Mouse (Mus musculus): ENCODE measurements around the gene Usp47. TPM values are rescaled to one million over a fixed set of nuclear protein-coding genes. Genes with fewer than 3 reads are reported as not detected.

Usp47 gene
- total and polyA plus RNA-seq, 2 experiments from 2014 or later: 44.9 to 55.7 TPM

DNA sequence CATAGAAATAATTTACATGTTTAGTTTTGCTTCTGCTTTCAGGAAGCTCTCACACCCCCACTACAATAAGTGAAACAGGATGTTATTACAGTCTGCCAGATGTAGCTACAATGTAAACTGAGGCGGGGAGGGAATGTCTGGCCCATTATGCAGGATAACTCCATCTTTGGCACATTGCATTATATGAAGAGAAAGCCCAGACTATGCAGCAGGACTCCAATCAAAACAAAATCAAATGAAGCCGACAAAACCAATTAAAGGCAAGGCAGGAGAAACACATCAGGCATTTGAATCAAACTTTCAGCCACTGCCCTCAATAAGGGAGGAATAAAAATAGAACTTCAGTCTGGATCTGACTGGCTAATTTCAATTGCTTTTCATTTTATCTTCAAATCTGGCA, 25.9 kb upstream of the Usp47 start:
- WGBS: 74% methylated on average over 2 of the region's 2 CpGs

DNA sequence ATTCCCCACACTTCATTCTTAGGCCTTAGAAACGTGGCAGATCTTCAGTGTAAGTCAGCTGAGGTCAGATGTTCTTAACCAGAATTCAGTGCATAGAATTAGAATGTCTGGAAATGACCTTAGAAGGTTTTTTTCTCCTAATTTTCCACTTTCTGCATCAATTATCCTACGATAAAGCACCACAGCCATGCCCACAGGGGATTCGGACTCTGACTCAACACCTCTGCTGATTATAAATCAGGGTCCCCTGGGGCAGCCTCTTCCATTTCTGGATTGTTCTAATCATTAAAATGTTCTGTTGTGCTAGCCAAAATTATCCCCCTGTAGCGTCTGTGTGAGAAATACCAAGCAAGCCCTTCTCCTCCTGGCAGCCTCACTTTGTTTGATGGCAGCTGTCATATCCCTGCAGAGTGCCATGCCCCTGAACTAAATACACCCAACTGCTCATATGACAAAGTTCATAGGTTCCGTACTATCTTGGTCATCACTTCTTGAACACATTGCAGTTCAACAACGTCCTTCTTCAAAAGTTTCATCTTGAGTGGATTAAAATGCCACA, 24.8 kb upstream of the Usp47 start:
- WGBS: 46% methylated on average over 6 of the region's 6 CpGs
- no peak overlapping the region for H3K4me3 ChIP-seq (ENCODE audit: low read length)
- ATAC-seq (no peak), DNase-seq (ENCODE audit: low spot score) (no peak)
- no peak for TF ChIP-seq CTCF (IDR thresholded peaks at IDR 0.05; ENCODE audit: low read depth)
- H3K27me3 ChIP-seq (ENCODE audit: insufficient read depth, low read length): no peaks in the 10 kb centered on the region
- H3K9ac ChIP-seq (replicated peaks; ENCODE audit: low read length): no peak overlapping the region
- H3K4me2 ChIP-seq (ENCODE audit: low read depth, low read length): no peak overlapping the region
- no peak overlapping the region for H3K27ac ChIP-seq
- H3K4me1 ChIP-seq (ENCODE audit: insufficient read depth, low read length): no peaks in the 10 kb centered on the region
- no peaks in the 10 kb centered on the region for H3K36me3 ChIP-seq (ENCODE audit: insufficient read depth, low read length)
- H3K9me3 ChIP-seq (ENCODE audit: low read length): 0 out of 2 replicates have a peak, but pooled peaks cover 2% of the 10 kb centered on the region

More for the DNA sequence above, 25.9 kb upstream of the Usp47 start:
- Histone ChIP-seq H3K9ac (replicated peaks; ENCODE audit: low read length) (no peak overlapping the region), H3K36me3 (ENCODE audit: insufficient read depth, low read length) (no peaks in the 10 kb centered on the region), H3K4me2 (ENCODE audit: low read depth, low read length) (no peak overlapping the region), H3K4me1 (ENCODE audit: insufficient read depth, low read length) (no peaks in the 10 kb centered on the region), H3K27ac (no peak overlapping the region), H3K9me3 (ENCODE audit: low read length) (0 out of 2 replicates have a peak, but pooled peaks cover 2% of the 10 kb centered on the region), H3K27me3 (ENCODE audit: insufficient read depth, low read length) (no peaks in the 10 kb centered on the region), H3K4me3 (ENCODE audit: low read length) (no peak overlapping the region)
- no peak for TF ChIP-seq CTCF (IDR thresholded peaks at IDR 0.05; ENCODE audit: low read depth)
- no peak for ATAC-seq
- no peak for DNase-seq (ENCODE audit: low spot score)

- Histone ChIP-seq H3K9ac (replicated peaks; ENCODE audit: low read length) (no peak overlapping the region), H3K27me3 (ENCODE audit: insufficient read depth, low read length) (no peaks in the 10 kb centered on the region), H3K27ac (no peak overlapping the region), H3K36me3 (ENCODE audit: insufficient read depth, low read length) (no peaks in the 10 kb centered on the region), H3K9me3 (ENCODE audit: low read length) (0 out of 2 replicates have a peak, but pooled peaks cover 2% of the 10 kb centered on the region), H3K4me3 (ENCODE audit: low read length) (no peak overlapping the region), H3K4me2 (ENCODE audit: low read depth, low read length) (no peak overlapping the region), H3K4me1 (ENCODE audit: insufficient read depth, low read length) (no peaks in the 10 kb centered on the region)
- ATAC-seq (no peak), DNase-seq (ENCODE audit: low spot score) (no peak)
- TF ChIP-seq CTCF (IDR thresholded peaks at IDR 0.05; ENCODE audit: low read depth): no peak
These were observed 23.9 kb upstream of the Usp47 start for GRCm38 (mm10) chr7:111999376-111999775.

- H3K4me2 ChIP-seq (ENCODE audit: low read depth, low read length): no peak overlapping the region
- H3K27me3 ChIP-seq (ENCODE audit: insufficient read depth, low read length): no peaks in the 10 kb centered on the region
- no peak overlapping the region for H3K9ac ChIP-seq (replicated peaks; ENCODE audit: low read length)
- no peaks in the 10 kb centered on the region for H3K4me1 ChIP-seq (ENCODE audit: insufficient read depth, low read length)
- H3K9me3 ChIP-seq (ENCODE audit: low read length): 0 out of 2 replicates have a peak, but pooled peaks cover 2% of the 10 kb centered on the region
- WGBS: 93% methylated on average over 1 of the region's 1 CpGs
- ATAC-seq (no peak), DNase-seq (ENCODE audit: low spot score) (no peak)
- no peak overlapping the region for H3K27ac ChIP-seq
- no peak overlapping the region for H3K4me3 ChIP-seq (ENCODE audit: low read length)
- TF ChIP-seq CTCF (IDR thresholded peaks at IDR 0.05; ENCODE audit: low read depth): no peak
- no peaks in the 10 kb centered on the region for H3K36me3 ChIP-seq (ENCODE audit: insufficient read depth, low read length)
These were observed 23.1 kb upstream of the Usp47 start for GRCm38 (mm10) chr7:112000166-112000565.

DNA sequence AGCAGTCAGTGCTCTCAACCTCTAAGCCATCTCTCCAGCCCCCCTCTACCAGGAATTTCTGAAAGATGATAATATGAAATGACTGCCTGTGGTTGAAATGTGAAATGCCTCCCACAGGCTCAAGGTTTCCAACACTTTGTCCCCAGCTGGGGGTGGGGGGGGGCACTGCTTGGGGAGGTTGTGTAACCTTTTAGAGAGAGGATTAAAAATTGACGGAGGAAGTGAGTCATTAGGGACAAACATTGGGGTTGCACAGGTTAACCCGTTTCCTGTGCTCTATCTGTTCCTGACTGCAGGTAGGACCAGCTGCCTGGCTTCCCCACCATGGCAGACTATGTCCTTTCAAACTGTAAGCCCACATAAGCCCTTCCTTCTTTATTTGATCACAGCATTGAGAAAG, 12.8 kb upstream of the Usp47 start:
- 84% methylated on average over 2 of the region's 2 CpGs for WGBS
- H3K36me3 ChIP-seq (ENCODE audit: insufficient read depth, low read length): no peaks in the 10 kb centered on the region
- no peak overlapping the region for H3K9ac ChIP-seq (replicated peaks; ENCODE audit: low read length)

DNA sequence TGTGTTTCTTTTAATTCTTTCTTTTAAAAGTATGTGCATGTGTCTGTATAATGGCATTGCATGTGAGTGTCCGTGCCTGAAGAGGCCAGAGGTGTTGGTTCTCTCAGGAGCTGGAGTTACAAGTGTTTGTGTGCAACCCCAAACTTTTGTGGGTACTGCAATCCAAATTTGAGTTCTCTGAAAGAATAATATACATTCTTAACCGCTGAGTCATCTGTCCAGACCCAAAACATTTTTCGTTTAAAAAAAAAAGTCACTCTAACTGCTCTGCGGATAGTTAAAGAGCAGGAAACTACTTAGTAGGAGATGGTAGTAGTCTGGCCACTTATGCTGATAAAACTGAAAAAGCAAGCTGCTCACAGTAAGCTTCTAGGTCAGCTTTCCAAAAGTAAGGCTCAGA, 12.3 kb upstream of the Usp47 start:
- no peak for TF ChIP-seq CTCF (IDR thresholded peaks at IDR 0.05; ENCODE audit: low read depth)
- Histone ChIP-seq H3K4me3 (ENCODE audit: low read length) (no peak overlapping the region), H3K27ac (no peak overlapping the region), H3K36me3 (ENCODE audit: insufficient read depth, low read length) (no peaks in the 10 kb centered on the region), H3K4me1 (ENCODE audit: insufficient read depth, low read length) (no peaks in the 10 kb centered on the region), H3K9me3 (ENCODE audit: low read length) (no peaks in the 10 kb centered on the region), H3K9ac (replicated peaks; ENCODE audit: low read length) (no peak overlapping the region), H3K27me3 (ENCODE audit: insufficient read depth, low read length) (no peaks in the 10 kb centered on the region), H3K4me2 (ENCODE audit: low read depth, low read length) (no peak overlapping the region)
- 75% methylated on average over 4 of the region's 4 CpGs for WGBS
- DNase-seq (ENCODE audit: low spot score) (no peak), ATAC-seq (no peak)

More for the DNA sequence above, 12.8 kb upstream of the Usp47 start:
- H3K27me3 ChIP-seq (ENCODE audit: insufficient read depth, low read length): no peaks in the 10 kb centered on the region
- no peaks in the 10 kb centered on the region for H3K4me1 ChIP-seq (ENCODE audit: insufficient read depth, low read length)
- H3K27ac ChIP-seq: no peak overlapping the region
- H3K4me3 ChIP-seq (ENCODE audit: low read length): no peak overlapping the region
- H3K9me3 ChIP-seq (ENCODE audit: low read length): no peaks in the 10 kb centered on the region
- no peak for TF ChIP-seq CTCF (IDR thresholded peaks at IDR 0.05; ENCODE audit: low read depth)
- H3K4me2 ChIP-seq (ENCODE audit: low read depth, low read length): no peak overlapping the region
- DNase-seq (ENCODE audit: low spot score): no peak
- no peak for ATAC-seq

- no peak overlapping the region for H3K9ac ChIP-seq (replicated peaks; ENCODE audit: low read length)
- TF ChIP-seq CTCF (IDR thresholded peaks at IDR 0.05; ENCODE audit: low read depth): no peak
- H3K27ac ChIP-seq: no peak overlapping the region
These were observed 11.2 kb upstream of the Usp47 start for GRCm38 (mm10) chr7:112012102-112012501.

More at GRCm38 (mm10) chr7:112012102-112012501, 11.2 kb upstream of the Usp47 start:
- Histone ChIP-seq H3K27me3 (ENCODE audit: insufficient read depth, low read length) (no peaks in the 10 kb centered on the region), H3K36me3 (ENCODE audit: insufficient read depth, low read length) (no peaks in the 10 kb centered on the region), H3K4me3 (ENCODE audit: low read length) (no peak overlapping the region), H3K4me2 (ENCODE audit: low read depth, low read length) (no peak overlapping the region), H3K9me3 (ENCODE audit: low read length) (no peaks in the 10 kb centered on the region), H3K4me1 (ENCODE audit: insufficient read depth, low read length) (no peaks in the 10 kb centered on the region)
- peak; percentile 68 for ATAC-seq
- peak; percentile 72 for DNase-seq (ENCODE audit: low spot score)
- 41% methylated on average over 5 of the region's 5 CpGs for WGBS

Measured in hindbrain, postnatal 0 days (tissue).